Mouse (Mus musculus) v-Abl transformed pro-B cells (cell line): ENCODE data around the gene Ctu1.

Source experiments
- in situ Hi-C, 2 experiments: fragments of 400-800 bp; cut with MboI; formaldehyde crosslinking; loops; one replicate each; pipeline ENCODE4 v1.15.1; 2025; ENCODE audit not compliant: unreplicated experiment in 2 of 2

Ctu1 gene

DNA sequence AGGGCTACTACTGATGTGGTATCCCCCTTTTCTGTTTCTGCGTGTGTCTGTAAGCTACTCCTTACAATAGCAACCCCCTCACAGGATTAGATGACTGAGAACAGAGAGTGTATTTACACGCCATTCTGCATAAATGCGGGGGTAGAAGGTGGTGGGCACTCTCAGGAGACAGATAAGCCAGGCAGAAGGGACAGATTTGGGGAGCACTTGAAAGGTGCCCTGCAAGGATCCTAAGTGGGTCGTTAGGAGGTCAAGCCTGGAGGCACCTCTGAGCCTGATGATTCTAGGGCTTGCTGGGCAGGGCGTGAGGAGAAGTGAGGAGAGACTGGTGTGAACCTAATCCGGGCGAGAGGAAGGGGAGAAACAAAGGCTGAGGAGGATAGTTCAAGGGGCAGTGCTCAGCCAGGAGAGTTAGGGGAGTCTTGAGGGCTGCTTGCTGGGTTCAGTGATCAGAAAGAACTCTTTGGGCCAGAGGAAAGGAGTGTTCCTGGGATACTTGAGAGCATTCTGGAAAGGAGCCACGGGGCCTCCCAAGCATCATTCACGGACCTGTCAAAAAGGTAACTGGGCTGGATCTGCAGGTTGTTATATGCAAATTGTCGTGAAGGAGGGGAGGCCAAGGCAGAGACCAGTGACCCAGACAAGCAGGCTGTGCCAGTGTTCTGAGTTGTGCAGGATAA lies 905 bp downstream of the Ctu1 start:
- in situ Hi-C loops, result loop anchor here (5.0 to 10.0 kb wide), 8 partner anchors 90 to 1178 kb away; partner anchors contain the start of gene Zfp715 (in 1 of the 2)

DNA sequence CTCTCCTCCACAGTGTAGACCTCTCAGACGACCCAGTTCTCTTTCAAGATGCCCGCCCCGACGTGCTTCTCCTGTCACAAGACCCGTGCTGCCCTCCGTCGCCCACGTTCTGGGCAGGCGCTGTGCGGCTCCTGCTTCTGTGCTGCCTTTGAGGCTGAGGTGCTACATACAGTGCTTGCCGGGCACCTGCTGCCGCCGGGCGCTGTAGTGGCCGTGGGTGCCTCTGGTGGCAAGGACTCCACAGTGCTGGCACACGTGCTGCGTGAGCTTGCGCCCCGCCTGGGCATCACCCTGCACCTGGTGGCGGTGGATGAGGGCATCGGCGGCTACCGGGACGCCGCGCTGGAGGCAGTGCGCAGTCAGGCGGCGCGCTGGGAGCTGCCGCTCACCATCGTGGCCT lies 3.3 kb downstream of the Ctu1 start:
- in situ Hi-C loops, result loop anchor here (10.0 to 25.0 kb wide), 9 partner anchors 212 to 1262 kb away; partner anchors contain the start of genes 1700028J19Rik (in 1 of the 2), 2410002F23Rik (in 1 of the 2), Ap2a1 (in 1 of the 2) and Aspdh (in 1 of the 2)

DNA sequence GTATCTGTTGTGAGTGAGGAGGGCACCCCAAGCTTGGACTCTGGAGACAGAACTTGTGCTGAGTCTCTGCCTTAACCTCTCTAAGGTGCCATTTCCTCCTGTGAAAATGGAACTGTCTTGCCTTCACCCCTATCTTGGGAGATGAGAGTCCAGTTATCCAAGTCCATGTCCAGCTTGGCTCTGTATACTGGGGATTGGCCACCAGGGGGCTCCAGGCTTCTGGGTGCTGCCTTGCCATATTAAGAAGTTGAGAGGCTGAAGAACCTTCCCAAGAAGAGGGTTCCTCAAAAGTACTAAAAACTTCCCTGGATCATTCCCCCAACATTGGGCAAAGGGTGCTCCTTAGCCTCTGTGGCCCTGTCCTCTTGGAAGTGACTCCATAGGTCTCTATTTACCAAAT lies 6.7 kb downstream of the Ctu1 start:
- in situ Hi-C loops, result loop anchor here (10.0 to 25.0 kb wide), 9 partner anchors 209 to 1259 kb away; partner anchors contain the start of genes 1700028J19Rik (in 1 of the 2), 2410002F23Rik (in 1 of the 2), Ap2a1 (in 1 of the 2) and Aspdh (in 1 of the 2)

DNA sequence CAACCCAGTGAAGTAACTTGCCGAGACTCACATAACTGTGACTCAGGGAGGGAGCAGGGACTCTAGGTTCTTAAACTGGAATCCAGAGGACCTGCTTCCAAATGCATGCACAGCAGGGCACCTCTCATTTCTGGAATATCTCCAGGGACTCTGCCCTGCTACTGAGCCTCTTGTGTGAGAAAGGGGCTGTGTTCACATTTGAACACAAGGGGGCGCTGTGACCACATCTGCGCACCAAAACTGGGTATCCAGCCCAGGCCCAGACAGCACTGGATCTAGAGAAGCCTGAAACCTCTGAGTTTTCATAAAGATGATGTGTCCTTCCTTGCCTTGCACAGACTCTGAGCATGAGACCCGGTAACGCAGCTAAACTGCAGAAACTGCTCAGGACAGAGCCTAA lies 9.1 kb downstream of the Ctu1 start:
- in situ Hi-C loops, result loop anchor here (5.0 to 25.0 kb wide), 8 partner anchors 204 to 1256 kb away; partner anchors contain the start of genes Klk4 (in 2 of the 2), 1700028J19Rik (in 1 of the 2), 2410002F23Rik (in 1 of the 2) and Ap2a1 (in 1 of the 2)

DNA sequence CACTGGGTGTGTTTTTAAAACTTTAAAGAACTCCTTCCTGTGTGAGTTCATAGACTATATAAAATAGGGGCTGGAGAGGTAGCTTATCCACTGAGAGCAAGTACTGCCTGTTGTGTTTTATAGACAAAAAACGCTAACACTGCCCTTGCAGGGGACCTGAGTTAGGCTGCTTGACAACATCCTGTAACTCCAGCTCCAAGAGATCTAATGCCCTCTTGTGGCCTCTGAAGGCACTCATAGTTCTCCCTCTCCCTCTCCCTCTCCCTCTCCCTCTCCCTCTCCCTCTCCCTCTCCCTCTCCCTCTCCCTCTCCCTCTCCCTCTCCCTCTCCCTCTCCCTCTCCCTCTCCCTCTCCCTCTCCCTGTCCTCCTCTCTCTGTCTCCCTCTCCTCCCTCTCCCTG lies 10.7 kb downstream of the Ctu1 start:
- in situ Hi-C loops, result loop anchor here (5.0 to 25.0 kb wide), 8 partner anchors 202 to 1255 kb away; partner anchors contain the start of genes Klk4 (in 2 of the 2), 1700028J19Rik (in 1 of the 2), 2410002F23Rik (in 1 of the 2) and Ap2a1 (in 1 of the 2)

DNA sequence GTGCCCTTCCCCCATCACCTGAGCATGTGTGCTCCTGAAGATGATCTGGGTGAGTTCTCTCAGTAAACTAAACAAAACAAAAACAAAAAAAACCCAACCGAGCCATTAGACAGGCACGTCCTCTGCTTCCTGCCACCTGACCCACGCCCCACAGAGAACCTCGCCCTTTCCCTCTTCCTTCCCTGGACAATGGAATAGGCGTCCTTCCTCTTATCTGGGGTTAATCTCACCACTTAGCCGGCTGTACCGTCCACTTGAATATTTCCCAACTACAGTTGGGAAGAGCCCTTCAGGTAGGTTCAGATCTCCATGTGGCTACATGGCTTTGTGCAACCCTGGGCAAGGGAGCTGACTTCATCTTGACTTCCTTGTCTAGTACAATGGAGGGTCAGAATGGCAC lies 13.3 kb downstream of the Ctu1 start:
- in situ Hi-C loops, result loop anchor here (5.0 to 25.0 kb wide), 8 partner anchors 48 to 1252 kb away; partner anchors contain the start of genes Klk4 (in 2 of the 2), 1700028J19Rik (in 1 of the 2), 2410002F23Rik (in 1 of the 2) and Ap2a1 (in 1 of the 2)

DNA sequence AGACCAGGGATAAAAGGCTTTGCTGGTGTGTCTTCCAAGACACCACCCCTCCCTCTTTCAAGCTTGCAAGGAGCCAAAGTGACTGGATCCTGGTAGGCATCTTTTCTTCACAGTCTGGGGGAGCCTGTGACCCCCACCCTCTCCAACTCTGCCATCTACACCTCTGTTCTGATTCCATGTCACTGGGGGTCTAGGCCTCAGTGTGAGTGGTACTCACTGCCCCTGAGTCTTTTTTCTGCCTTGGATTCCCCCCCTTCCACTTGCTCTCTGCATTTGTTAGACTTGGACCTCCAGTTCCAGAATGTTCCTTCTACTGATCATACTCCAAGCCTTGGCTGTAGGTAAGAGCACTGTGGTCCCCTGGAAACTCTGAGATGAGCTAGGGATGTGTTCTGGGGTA lies 18.3 kb downstream of the Ctu1 start, which contains the start of gene Klk14:
Gene Klk14 (plus strand): TSS at position 301 of the 400 bp plus-strand sequence.
- in situ Hi-C loops, result loop anchor here (25.0 kb wide), 5 partner anchors 197 to 1247 kb away; partner anchors contain the start of genes 1700028J19Rik (in 1 of the 2), 2410002F23Rik (in 1 of the 2), Ap2a1 (in 1 of the 2) and Aspdh (in 1 of the 2)

DNA sequence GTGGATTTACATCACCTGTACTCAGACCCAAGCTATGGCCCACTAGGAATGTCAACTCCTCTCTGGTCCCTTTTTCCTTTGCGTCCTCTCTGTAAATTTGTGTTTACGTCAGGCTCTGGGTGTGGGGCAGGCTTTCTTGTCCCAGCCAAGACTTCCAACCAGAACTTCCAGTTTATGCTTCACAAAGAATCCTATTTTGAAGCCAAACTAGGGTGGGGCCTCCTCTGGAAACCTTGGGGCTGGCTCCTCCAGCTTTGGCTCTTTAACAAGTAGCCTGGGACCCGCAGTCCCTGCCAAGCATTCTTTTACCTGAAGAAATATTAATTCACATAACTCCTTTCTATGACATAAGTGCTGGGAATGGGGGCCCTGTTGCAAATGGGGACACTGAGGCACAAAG lies 38.2 kb downstream of the Ctu1 start:
- in situ Hi-C loops, result no loop called here

DNA sequence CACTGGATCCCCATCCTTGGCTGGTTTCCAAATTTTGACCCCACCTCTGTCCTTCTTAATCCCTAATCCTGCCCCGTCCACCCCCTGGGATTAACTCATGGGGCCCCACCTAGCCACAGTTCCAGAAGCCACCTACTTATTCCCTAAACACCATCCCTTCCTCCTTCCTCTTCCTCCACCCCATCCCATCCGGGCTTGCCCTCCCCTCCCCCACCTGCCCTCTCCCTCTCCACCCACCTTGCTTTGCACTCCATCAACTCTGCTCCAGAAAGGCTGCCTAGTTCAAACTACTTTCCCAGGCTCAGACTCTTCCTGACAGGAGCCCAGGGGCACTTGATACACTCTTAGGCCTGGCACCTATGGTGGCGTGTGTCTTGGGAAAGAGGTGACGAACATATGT lies 40.5 kb downstream of the Ctu1 start, which contains the start of gene Klk13:
Gene Klk13 (plus strand): TSS at position 301 of the 400 bp plus-strand sequence.
- in situ Hi-C loops, result no loop called here

DNA sequence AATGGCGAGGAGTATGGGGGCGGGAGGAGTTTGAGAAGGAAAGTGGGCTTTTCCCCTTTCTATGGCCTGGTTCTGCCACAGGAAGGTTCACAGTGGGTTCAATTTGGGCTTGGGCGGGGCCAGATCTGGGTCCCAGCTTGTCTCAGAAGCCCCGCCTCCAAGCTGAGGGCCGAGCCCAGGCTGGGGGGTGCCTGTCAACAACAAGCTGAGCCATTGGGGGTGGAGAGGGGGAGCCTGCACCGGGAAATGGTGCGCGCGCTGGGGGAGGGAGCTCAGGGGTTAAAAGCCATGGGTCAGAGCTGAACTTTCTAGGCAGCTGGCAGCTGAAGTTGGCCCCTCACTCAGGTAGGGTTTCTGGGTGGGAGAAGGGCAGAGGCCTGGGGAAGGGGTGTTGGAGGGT lies 41.1 kb downstream of the Ctu1 start:
- in situ Hi-C loops, result no loop called here

DNA sequence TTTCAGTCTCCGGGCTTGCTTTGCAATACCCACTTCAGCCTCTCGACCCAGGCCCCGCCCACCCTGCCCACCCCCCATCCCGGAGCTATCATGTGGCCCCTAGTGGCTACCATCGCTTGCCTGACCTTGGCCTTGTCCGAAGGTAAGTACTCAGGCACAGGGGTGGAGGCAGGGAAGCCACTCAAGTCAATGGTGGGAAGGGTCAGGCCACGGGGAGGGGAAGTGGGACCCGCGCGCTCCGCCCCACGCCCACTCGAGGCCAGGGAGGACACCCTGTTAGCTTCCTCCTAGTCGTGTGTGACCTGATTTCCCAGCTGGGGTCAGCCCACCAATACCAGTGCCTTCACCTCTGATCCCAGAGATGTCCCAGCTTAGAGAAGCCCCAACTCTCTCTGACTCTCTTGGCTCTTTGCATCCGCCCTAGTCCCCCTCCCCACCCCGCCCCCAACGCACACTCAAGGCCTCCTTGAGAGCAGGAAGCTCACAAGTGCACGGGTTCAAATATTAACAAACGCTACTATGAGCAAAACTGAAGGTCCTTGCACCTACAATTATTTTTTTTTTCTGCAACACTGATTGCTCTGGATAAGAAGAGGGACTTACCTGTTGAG lies 42.0 kb downstream of the Ctu1 start:
- in situ Hi-C loops, result no loop called here
